Mouse (Mus musculus) megakaryocyte-erythroid progenitor cell, adult 5-6 weeks (primary cell): ENCODE data around the gene Trim63. TPM values are rescaled to one million over a fixed set of nuclear protein-coding genes. Genes with fewer than 3 reads are reported as not detected.
"Not testable (repeated sequence)": the region's sequence is repeated elsewhere in the genome, so short reads cannot be mapped to it uniquely, and the experiment has no call there.

Experiments used
- ATAC-seq: replicated peaks from 2 replicates; pipeline ENCODE4 v1.8.0; 2016; ENCODE audit warnings: mild to moderate bottlenecking, inconsistent platforms; ENCODE audit not compliant: severe bottlenecking, poor library complexity, low FRiP score, low TSS enrichment
- total RNA-seq, 2 experiments: library from RNA; stranded (forward) in 1 of 2; stranded (reverse) in 1 of 2; fragments of 200-1000, 215-1000 nt in 1 of 2; fragments of >200 nt in 1 of 2; fragmentation: Nextera tagmentation in 1 of 2; gene quantifications; 2 replicates each; pipeline ENCODE4 v1.2.3; 2014 to 2017

The Trim63 gene
- total RNA-seq (2014; fragmentation: Nextera tagmentation) = not detected in 2 replicates
- total RNA-seq (2017) = not detected in 2 replicates

- ATAC-seq = no peak
Observed at GRCm38 (mm10) chr4:134314876-134315275, at the start of gene Trim63. Gene Trim63 (plus strand): TSS chr4:134315120.

DNA sequence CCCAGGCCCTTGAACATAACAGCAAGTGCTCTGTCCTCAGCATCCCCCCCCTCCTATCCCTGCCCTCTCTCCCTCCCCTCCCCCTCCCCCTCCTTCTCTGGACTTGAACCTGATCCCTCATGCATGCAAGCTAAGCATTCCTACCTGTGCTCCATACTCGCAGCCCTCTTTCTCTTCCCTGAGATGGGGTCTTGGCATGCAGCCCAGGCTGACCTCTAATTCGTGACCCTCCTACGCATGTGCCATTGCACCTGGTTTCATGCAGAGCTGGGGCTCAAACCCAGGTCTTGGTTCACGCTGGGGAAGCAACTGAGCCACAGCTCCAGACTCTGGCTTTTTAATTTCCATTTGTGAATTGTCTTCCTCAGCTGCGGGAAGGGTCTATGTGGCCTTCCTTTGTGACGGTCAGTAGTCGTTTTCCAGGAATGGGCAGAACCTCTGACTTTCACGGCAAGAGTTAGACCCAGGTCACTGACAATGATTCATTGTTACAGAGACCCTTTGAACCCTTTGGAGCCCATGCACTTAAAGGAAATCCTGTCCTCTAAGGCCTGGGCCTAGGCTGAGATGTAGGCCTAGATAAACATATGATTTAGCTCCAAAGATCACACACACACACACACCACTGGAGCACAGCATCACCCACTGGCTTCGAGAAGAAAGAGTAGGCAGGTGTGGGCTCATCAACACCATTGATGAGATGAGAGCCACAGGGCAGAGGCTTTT, 48.9 kb upstream of the Trim63 start:
- no peak for ATAC-seq

DNA sequence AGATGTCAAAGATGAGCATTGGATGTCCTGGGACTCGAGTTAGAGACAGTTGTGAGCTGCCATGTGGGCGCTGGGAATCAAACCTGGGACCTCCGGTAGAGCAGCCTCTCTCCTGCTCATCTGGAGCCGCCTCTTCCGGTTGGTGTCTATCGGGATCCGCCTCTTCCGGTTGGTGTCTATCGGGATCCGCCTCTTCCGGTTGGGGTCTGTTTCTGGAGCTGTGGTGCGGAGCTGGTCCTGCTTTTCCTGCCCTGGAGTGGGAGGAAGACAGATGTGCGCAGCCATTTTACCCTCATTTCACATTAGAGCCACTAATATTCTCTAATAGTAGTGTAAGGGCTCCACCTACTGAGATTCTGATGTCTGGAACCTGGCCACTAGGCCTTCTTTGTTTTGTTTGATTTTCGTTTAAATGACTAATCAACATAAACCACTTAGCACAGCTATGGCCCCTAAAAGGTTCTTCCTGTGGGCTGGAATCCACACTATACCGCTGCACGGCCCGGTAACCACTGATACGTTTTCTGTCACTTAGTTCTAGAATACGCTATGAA, 46.7 kb upstream of the Trim63 start:
- ATAC-seq = 0 out of 2 replicates have a peak, but pooled peaks have one; percentile 22

- ATAC-seq = not testable (repeated sequence)
Observed at GRCm38 (mm10) chr4:134269622-134270021, 45.3 kb upstream of the Trim63 start.

- no peak for ATAC-seq
Observed at GRCm38 (mm10) chr4:134271979-134272378, 42.9 kb upstream of the Trim63 start.

- no peak for ATAC-seq
Observed at GRCm38 (mm10) chr4:134272731-134273416, 42.0 kb upstream of the Trim63 start.

- peak; percentile 94 for ATAC-seq
Observed at GRCm38 (mm10) chr4:134273417-134274345, 41.2 kb upstream of the Trim63 start.

GRCm38 (mm10) chr4:134284942-134285341, 30.0 kb upstream of the Trim63 start:
- ATAC-seq = 0 out of 2 replicates have a peak, but pooled peaks have one; percentile 8

DNA sequence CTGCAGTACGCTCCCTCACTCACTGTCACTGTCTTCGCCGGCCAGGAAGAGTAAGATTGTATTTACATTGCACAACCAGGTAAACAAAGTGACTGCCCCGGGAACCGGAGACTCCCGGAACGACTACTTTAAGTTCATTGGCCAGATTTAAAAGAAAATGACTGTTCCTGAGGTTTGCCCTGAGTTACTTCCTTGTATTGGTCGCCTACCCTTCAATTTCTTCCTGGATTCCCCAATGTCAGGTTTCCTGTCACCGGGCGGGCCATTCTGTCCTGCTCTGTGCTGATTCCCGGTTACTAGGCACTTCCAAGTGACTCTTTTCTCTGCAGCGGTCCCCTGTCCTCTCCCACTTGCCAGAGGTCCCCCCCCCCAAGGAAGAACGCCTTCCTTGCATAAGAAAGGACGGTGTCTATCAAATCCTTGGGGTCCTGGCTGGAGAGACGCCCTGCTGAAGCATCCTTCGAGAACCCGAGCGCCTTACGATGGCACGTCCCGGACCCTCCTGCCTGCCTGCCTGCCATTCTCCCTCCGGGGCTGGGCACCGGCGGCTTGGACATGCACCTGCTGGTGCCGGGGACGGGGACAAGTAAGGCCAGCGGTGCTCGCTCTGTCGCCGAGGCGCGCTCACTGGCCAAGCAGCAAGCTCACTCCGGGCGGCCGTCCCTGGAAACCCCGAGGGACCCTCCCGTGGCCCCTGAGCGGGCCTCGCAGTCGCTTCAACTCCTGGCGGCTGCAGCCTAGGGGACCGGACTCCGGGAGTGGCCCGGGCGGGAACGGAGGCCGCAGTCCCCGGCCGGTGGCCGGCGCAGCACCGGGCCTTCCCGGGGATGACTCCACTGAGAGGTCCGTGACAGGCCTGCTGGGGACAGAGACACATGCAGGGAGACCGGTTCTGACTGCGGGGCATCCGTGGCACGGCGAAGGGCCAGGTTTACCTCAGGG, 28.4 kb upstream of the Trim63 start:
- ATAC-seq = no peak

- ATAC-seq = peak; percentile 66
Observed at GRCm38 (mm10) chr4:134287168-134287564, 27.8 kb upstream of the Trim63 start.

DNA sequence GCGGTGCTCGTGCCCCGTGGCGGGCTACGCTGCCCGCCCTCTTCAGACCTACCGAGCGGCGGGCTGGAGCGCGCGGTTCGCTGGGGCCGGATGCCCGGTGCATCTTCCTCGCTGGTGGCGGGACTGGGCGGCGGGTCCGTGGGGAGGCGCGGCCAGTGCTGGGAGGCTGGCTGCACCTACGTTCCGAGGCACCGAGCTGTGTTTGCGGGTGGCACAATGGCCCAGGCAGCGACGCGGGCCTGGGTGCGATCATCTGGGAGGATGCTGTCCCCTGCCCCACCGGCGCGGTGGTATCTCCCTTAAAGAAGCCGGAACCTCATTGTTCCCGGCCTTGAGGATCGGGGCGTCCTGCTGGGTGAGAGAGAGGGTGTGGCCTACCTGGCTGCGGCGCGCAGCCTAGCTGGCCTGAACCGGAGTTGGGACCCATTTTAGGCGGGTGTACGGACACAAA, 27.3 kb upstream of the Trim63 start, which contains the start of gene Pdik1l:
Gene Pdik1l, minus strand, starts transcription at position 321 of the 451 bp plus-strand sequence.
- peak; percentile 78 for ATAC-seq

DNA sequence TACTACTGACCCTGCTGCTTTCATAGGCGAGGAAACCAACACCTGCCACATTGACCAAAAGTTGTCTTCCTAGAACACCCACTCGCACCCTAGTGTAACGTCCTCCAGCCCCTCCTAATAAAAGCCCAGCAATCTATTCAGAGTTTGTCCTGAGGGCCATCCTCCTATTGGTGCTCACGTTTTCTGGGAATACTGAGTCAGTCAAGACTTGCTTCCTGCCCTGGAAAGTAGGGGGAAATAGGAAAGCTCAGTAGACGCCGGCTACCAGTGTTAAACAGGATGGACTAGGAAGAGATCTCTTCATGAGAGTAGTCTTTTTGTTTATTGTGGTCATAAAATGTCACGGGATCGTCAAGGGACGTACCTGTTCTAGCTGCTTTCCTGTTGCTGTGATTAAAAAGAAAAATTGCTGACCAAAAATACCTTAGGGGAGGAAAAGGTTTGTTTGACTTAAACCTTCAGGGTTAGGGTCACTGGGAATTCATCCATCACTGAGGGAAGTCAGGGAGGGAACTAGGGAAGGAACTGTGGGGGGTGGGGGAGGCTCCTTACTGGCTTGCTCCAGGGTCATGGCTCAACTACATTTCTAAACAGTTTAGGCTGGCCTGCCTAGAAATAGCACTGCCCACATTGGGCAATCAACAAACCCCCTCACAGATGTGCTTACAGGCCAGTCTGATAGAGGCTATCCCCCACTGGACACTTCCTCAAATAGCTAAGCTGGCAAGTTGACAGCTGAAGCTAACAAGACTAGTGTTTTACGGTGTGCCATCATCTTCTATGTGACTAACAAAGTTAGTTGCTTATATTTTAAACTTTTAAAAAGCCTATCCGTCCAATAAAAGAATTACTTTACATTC, 26.3 kb upstream of the Trim63 start:
- ATAC-seq = no peak

- ATAC-seq = 0 out of 2 replicates have a peak, but pooled peaks have one; percentile 39
Observed at GRCm38 (mm10) chr4:134292067-134292466, 22.9 kb upstream of the Trim63 start.

- peak; percentile 20; the same call in 1 of the 2 replicates for ATAC-seq
Observed at GRCm38 (mm10) chr4:134293061-134293691, 21.7 kb upstream of the Trim63 start.

GRCm38 (mm10) chr4:134293692-134294163, 21.2 kb upstream of the Trim63 start:
- 0 out of 2 replicates have a peak, but pooled peaks have one; percentile 5 for ATAC-seq

GRCm38 (mm10) chr4:134296096-134296495, 18.8 kb upstream of the Trim63 start:
- ATAC-seq = not testable (repeated sequence)

GRCm38 (mm10) chr4:134296523-134296922, 18.4 kb upstream of the Trim63 start:
- no peak for ATAC-seq
